Mouse (Mus musculus) testis, postnatal 10 days (tissue): Measurements from ENCODE around the gene Tcea2.

Experiments used
- DNase-seq: peaks from one replicate; pipeline ENCODE4 v3.0.0; 2021; ENCODE audit warnings: low spot score

Tcea2 gene

GRCm38 (mm10) chr2:181714903-181715326 is 34.8 kb downstream of the Tcea2 start, which contains the start of gene Oprl1:
TSS of gene Oprl1 (plus strand) at chr2:181715016.
- no peak for DNase-seq

- no peak for DNase-seq
These were observed 35.3 kb downstream of the Tcea2 start for GRCm38 (mm10) chr2:181715382-181715781.

- no peak for DNase-seq
These were observed 36.9 kb downstream of the Tcea2 start for GRCm38 (mm10) chr2:181716991-181717390.

- DNase-seq, result no peak
These were observed 40.0 kb downstream of the Tcea2 start for GRCm38 (mm10) chr2:181720061-181720460.

DNA sequence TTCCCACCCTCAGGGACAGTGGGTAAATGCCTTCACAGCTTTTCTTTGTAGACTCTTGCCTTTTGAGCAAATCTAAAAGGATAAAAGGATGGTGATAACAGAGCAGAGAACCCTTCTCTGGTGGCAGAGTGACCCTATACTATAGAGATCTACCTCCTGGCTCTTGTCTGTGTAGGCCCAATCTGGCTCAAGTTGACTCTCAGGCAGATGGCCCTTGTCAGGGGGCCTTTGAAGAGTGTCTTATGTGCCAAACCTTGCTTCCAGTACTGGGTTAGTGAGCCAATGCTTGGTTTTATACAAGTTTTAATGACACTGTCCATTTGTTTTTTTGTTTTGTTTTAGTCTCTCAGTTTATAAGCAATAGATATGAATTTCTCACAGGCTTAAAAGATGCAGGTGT is 41.1 kb downstream of the Tcea2 start:
- no peak for DNase-seq

DNA sequence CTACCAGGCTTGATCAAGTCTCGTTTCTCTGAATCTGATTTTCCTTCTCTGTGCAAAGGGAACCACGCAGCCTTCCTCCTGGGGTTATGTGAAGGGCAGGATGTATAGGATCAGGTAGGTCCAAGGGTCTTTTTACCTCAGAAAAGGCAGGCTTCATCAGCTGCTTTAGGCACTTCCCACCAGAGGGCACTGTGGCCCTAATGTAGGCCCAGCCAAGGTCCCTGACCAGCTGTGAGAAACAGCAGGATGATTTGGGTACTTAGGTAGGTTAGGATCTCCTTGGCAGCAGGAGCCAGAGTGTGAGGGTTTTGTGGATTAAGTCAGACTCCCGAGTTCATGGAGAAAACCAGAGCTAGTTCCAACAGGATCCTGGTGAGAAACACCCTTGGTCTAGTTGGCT is 42.1 kb downstream of the Tcea2 start:
- DNase-seq, result peak; percentile 66

DNA sequence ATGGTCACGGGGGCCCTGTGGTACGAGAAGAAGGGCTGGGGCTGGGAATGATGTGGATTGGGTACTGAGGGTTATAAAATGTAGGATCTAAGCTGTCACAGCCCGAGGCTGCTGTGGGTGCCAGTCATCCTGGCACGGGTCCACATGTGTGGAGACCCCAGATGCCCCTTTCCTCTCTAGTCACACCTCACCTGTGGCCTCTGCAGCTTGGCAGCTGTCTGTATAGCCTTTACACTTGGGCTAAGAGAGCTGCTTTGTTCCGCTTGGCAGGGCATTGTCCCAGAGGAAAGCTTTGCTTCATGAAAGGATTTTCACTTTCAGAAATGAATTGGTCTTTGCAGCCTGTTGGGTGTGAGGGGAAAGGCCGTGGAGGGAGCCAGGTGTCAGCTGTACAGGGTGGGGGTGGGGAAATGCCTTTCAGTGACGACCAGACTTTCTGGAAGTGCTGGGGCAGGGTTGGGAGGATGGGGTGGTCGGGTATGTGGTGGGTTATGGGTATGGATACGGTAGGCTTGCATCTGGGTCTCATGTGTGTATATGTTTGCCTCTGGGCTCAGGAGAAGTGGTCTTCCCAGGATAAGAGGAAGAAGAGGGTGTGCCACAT is 47.7 kb downstream of the Tcea2 start:
- no peak for DNase-seq

DNA sequence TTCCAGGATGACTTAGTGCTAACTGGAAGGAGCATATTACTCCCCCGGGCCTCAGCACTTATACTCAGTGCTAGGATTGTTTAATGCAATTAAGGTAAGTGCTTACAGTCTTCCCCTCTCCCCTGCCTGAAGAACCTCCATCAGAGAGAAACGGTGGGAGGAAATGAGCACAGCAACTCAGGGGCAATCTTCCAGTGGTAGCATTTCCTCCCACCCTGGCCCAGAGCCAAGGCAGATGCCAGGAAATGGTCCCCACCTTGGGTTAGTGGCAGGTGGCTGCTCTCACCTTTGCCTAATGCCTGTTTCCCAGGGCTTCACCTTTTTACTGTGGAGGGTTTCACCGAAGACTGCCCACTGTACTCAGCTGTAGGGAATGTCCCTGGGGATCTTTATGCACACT is 49.9 kb downstream of the Tcea2 start:
- DNase-seq, result no peak
